Mouse (Mus musculus) liver, embryonic 11.5 days (tissue): ENCODE measurements at regions not wholly inside any gene's neighbourhood (a gene's known extent, or its start where the extent isn't known, plus 50 kb on each side); places are given as distances from the start of the nearest gene placed in this dataset.

Source experiments
- ATAC-seq: fragments of 200-750 bp; cut with Nextera tagmentation; replicated peaks from 2 replicates; pipeline ENCODE4 v1.8.0; 2017; ENCODE audit warnings: moderate number of reproducible peaks, mild to moderate bottlenecking, moderate TSS enrichment, moderate library complexity; ENCODE audit not compliant: low FRiP score
- DNase-seq: peaks from one replicate; pipeline ENCODE4 v3.0.0-alpha.2; 2017; ENCODE audit warnings: low spot score
- H3K27ac ChIP-seq: fragments of 300-500 bp; sonication (generic); 2 replicates; pipeline ENCODE4 v1.5.1; 2014; ENCODE audit warnings: mild to moderate bottlenecking, low read depth, low read length, control low read depth
- H3K27me3 ChIP-seq: fragments of 300-500 bp; sonication (generic); replicated peaks from 2 replicates; pipeline ENCODE4 v1.6.1; 2014; ENCODE audit warnings: low read length, mixed read lengths; ENCODE audit not compliant: control insufficient read depth, insufficient read depth
- H3K36me3 ChIP-seq: fragments of 300-500 bp; sonication (generic); 2 replicates; pipeline ENCODE4 v1.6.1; 2014; ENCODE audit warnings: mild to moderate bottlenecking, low read length, moderate library complexity, mixed read lengths; ENCODE audit not compliant: control insufficient read depth, insufficient read depth
- H3K4me1 ChIP-seq: fragments of 300-500 bp; sonication (generic); replicated peaks from 2 replicates; pipeline ENCODE4 v1.6.1; 2014; ENCODE audit warnings: low read length, mixed read lengths; ENCODE audit not compliant: control insufficient read depth, insufficient read depth
- H3K4me2 ChIP-seq: fragments of 300-500 bp; sonication (generic); 2 replicates; pipeline ENCODE4 v1.6.1; 2014; ENCODE audit warnings: mild to moderate bottlenecking, control low read depth, moderate library complexity
- H3K4me3 ChIP-seq: fragments of 300-500 bp; sonication (generic); 2 replicates; pipeline ENCODE4 v1.5.1; 2014; ENCODE audit warnings: low read depth, low read length, control low read depth
- H3K9ac ChIP-seq: fragments of 300-500 bp; sonication (generic); 2 replicates; pipeline ENCODE4 v1.6.1; 2014; ENCODE audit warnings: low read depth, low read length, control low read depth
- H3K9me3 ChIP-seq: fragments of 300-500 bp; sonication (generic); 2 replicates; pipeline ENCODE4 v1.6.1; 2016; ENCODE audit warnings: low read length, inconsistent platforms, mixed read lengths; ENCODE audit not compliant: control insufficient read depth
- WGBS: fragments of 180-500 bp; shearing (Covaris S2); extraction: QIAGEN DNeasy Blood & Tissue Kit; methylation state at CpG from one replicate; pipeline ENCODE4 v1.1.7; 2014; 5-methylcytosine and 5-hydroxymethylcytosine counted together

GRCm38 (mm10) chr13:80981201-80981600 lies 98.0 kb downstream of the Arrdc3 start:
- DNase-seq (no peak), ATAC-seq (no peak)
- Histone ChIP-seq H3K36me3 (no peaks in the 10 kb centered on the region), H3K4me3 (no peak overlapping the region), H3K4me2 (no peak overlapping the region), H3K4me1 (no peaks in the 10 kb centered on the region), H3K27me3 (no peaks in the 10 kb centered on the region), H3K27ac (no peak overlapping the region), H3K9ac (no peak overlapping the region), H3K9me3 (no peaks in the 10 kb centered on the region)
- whole genome bisulfite sequencing = 72% methylated on average over 2 of the region's 2 CpGs

DNA sequence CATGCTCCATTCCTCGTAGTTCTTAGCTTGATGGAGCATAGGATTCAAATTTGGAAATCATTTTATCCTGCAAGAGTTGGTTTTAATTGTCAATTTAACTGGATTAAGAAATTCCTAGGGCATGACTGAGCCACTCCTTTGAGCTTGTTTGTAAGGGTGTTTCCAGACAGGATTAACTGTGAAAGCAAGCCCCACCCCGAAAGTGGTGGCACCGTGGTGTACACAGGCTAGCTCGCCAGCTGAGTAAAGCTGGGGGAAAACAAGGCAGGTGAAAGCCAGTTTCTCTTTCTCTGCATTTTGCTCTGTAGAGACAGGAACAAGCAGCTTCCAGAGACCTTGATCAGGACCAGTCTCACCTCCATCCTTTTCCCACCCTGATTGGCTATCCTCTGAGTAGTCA lies 103.5 kb downstream of the Arrdc3 start:
- no peaks in the 10 kb centered on the region for H3K9me3 ChIP-seq
- no peak overlapping the region for H3K4me2 ChIP-seq
- no peaks in the 10 kb centered on the region for H3K27me3 ChIP-seq
- H3K27ac ChIP-seq = no peak overlapping the region
- H3K4me3 ChIP-seq = no peak overlapping the region
- H3K9ac ChIP-seq = no peak overlapping the region
- H3K36me3 ChIP-seq = no peaks in the 10 kb centered on the region
- DNase-seq (no peak), ATAC-seq (no peak)
- WGBS = 55% methylated on average over 4 of the region's 4 CpGs
- H3K4me1 ChIP-seq = no peaks in the 10 kb centered on the region

DNA sequence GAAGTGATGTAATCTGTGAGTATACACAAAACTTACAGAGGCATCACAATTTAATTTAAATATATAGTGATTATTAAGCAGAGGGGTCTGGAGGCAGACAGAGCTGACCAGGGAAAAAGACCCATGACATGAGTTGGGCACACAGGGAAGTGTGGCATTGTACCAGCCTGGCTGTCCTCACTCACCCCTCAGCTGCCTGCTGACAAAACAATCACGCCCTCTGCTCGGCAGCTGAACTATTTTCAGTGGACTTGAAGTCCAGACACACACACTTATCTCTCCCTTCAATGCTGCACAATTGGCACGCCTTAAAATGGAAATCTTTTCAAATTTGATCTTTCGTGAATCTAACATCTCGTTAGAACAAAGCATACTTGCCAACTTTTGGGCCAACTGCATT lies 106.6 kb downstream of the Arrdc3 start:
- no peak for ATAC-seq
- Histone ChIP-seq H3K4me1 (no peaks in the 10 kb centered on the region), H3K4me2 (no peak overlapping the region), H3K9ac (no peak overlapping the region), H3K27me3 (no peaks in the 10 kb centered on the region), H3K4me3 (no peak overlapping the region), H3K9me3 (no peaks in the 10 kb centered on the region), H3K27ac (no peak overlapping the region), H3K36me3 (no peaks in the 10 kb centered on the region)
- WGBS = 73% methylated on average over 5 of the region's 5 CpGs
- DNase-seq = no peak

- H3K9ac ChIP-seq = no peak overlapping the region
- H3K4me2 ChIP-seq = no peak overlapping the region
- H3K4me3 ChIP-seq = no peak overlapping the region
- no peaks in the 10 kb centered on the region for H3K4me1 ChIP-seq
- no peaks in the 10 kb centered on the region for H3K36me3 ChIP-seq
- ATAC-seq (no peak), DNase-seq (no peak)
- H3K9me3 ChIP-seq = no peaks in the 10 kb centered on the region
- 80% methylated on average over 2 of the region's 2 CpGs for WGBS
- H3K27me3 ChIP-seq = no peaks in the 10 kb centered on the region
- H3K27ac ChIP-seq = no peak overlapping the region
Observed at GRCm38 (mm10) chr13:80992342-80992741, 109.2 kb downstream of the Arrdc3 start.

GRCm38 (mm10) chr13:81008864-81009766 lies 125.9 kb downstream of the Arrdc3 start:
- no peak for ATAC-seq

GRCm38 (mm10) chr13:81013953-81014352 lies 130.8 kb downstream of the Arrdc3 start:
- WGBS = 92% methylated on average over 1 of the region's 1 CpGs
- ATAC-seq (no peak), DNase-seq (no peak)
- no peaks in the 10 kb centered on the region for H3K4me1 ChIP-seq
- H3K4me2 ChIP-seq = no peak overlapping the region
- no peak overlapping the region for H3K9ac ChIP-seq
- no peak overlapping the region for H3K27ac ChIP-seq
- H3K4me3 ChIP-seq = no peak overlapping the region
- no peaks in the 10 kb centered on the region for H3K9me3 ChIP-seq
- H3K36me3 ChIP-seq = no peaks in the 10 kb centered on the region
- no peaks in the 10 kb centered on the region for H3K27me3 ChIP-seq

More at GRCm38 (mm10) chr13:81008864-81009766, 125.9 kb downstream of the Arrdc3 start:
- Histone ChIP-seq H3K36me3 (no peaks in the 10 kb centered on the region), H3K9ac (no peak overlapping the region), H3K4me1 (no peaks in the 10 kb centered on the region), H3K27ac (no peak overlapping the region), H3K4me3 (no peak overlapping the region), H3K9me3 (no peaks in the 10 kb centered on the region), H3K27me3 (no peaks in the 10 kb centered on the region), H3K4me2 (no peak overlapping the region)
- 39% methylated on average over 5 of the region's 5 CpGs for WGBS
- no peak for DNase-seq

GRCm38 (mm10) chr13:81020106-81020747 lies 137.0 kb downstream of the Arrdc3 start:
- DNase-seq (no peak), ATAC-seq (no peak)
- Histone ChIP-seq H3K27me3 (no peaks in the 10 kb centered on the region), H3K4me1 (no peaks in the 10 kb centered on the region), H3K36me3 (no peaks in the 10 kb centered on the region), H3K4me3 (no peak overlapping the region), H3K27ac (no peak overlapping the region), H3K4me2 (no peak overlapping the region), H3K9me3 (no peaks in the 10 kb centered on the region), H3K9ac (no peak overlapping the region)
- 81% methylated on average over 3 of the region's 3 CpGs for WGBS

DNA sequence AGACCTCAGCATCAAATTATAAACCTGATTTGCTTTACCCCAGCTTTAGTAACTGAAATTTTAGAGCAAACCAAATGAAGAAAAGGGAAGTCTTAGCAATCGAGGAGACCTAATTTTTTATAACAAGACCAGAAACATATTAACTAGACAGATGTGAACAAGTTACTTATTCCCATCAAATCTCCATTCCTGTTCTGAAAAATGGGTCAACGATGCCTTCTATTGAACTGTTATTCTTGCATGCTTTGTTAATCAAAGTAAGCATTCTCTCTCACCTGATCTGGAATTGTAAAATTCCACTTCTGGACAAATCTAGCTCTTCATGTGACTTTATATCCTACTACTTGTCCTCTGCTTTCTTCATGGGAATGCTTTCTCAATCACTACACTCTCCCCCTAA lies 137.6 kb downstream of the Arrdc3 start:
- H3K4me1 ChIP-seq = no peaks in the 10 kb centered on the region
- no peaks in the 10 kb centered on the region for H3K9me3 ChIP-seq
- no peak for DNase-seq
- no peak overlapping the region for H3K4me2 ChIP-seq
- H3K27me3 ChIP-seq = no peaks in the 10 kb centered on the region
- 72% methylated on average over 2 of the region's 2 CpGs for WGBS
- H3K9ac ChIP-seq = no peak overlapping the region
- H3K4me3 ChIP-seq = no peak overlapping the region
- no peak overlapping the region for H3K27ac ChIP-seq
- H3K36me3 ChIP-seq = no peaks in the 10 kb centered on the region
- no peak for ATAC-seq

DNA sequence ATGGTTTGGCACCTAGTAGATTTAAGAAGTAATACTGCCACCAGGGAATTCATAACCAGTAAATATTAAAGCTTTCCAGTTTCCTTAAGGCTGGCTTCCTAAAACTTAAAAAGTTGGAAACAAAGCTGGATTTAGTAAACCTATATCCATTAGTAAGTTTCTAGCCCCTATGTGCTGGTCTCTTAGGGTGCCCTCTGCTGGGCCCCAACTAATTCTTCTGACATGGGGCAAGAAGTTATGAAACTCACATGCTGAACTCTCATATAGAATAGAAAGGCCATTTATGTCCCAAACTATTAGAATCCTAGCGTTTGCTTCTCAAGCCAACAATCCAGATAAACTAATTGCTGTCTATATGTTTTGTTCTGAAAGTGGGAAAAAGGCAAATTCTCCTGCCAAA lies 139.2 kb downstream of the Arrdc3 start:
- Histone ChIP-seq H3K27ac (no peak overlapping the region), H3K9me3 (no peaks in the 10 kb centered on the region), H3K36me3 (no peaks in the 10 kb centered on the region), H3K4me2 (no peak overlapping the region), H3K9ac (no peak overlapping the region), H3K27me3 (no peaks in the 10 kb centered on the region), H3K4me1 (no peaks in the 10 kb centered on the region), H3K4me3 (no peak overlapping the region)
- WGBS = 76% methylated on average over 1 of the region's 1 CpGs
- no peak for ATAC-seq
- DNase-seq = no peak
